Mouse (Mus musculus) embryo, embryonic 9.5 days (tissue): Measurements from ENCODE around the gene Slc34a3.
A peak's percentile ranks its signal among the peaks of the same experiment; 100 is the strongest.

Experiments
- DNase-seq: peaks from one replicate; pipeline ENCODE4 v3.0.0-alpha.2; 2017; ENCODE audit errors: extremely low spot score

Gene Slc34a3

DNA sequence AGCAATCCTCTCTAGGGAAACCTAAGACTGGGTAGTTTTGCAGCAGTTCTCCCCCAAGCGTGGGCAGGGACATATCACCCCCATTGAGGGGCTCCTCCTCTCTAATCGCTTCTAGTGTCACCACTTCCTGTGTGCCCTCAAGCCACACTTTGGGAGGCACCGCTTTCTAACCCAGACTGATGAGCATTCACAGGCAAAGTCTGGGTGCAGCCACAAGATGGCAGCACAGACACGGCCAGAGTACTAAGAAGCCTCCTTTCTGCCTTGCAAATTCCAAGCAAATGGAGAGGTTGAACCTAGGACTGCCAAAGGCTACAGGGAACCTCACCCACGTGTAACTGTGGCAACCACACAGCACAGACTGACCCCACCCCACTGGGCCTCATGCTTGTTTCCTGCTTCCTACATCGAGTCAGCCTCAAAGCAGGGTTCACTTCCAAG lies 40.8 kb downstream of the Slc34a3 start:
- peak; percentile 83 for DNase-seq

DNA sequence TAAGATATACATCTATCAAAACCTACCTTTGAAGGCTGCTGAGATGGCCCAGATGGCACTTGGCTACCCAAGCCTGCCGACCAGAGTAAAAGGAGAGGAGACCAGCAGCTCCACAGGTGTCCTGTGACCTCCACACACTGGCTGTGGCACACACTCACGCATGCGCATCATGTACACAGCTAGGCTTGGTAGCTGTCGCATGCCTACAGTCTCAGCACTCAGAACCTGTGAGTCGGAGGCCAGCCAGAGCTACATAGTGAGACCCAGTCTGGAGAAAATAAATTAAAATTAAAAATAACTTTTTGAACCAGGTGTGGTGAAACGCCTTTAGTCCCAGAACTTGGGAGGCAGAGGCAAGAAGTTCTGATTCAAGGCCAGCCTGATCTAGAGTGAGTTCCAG lies 46.3 kb downstream of the Slc34a3 start:
- DNase-seq = no peak

DNA sequence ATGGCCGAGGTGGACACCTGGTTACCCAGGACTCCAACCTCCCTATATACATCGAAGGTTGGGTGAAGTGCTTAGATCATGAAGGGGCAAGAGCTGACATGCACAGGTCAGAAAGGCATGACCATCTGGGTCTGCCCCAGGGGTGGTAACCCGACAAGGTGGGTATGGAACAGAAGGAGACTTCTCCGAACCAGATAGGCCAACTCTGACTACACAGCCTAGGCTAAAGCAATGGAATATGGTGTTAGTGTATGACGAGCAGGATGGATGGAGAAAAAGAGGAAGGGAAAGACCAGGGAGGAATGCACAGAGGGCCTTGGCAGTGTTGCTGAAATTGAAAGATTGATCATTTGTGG lies 47.6 kb downstream of the Slc34a3 start:
- no peak for DNase-seq

DNA sequence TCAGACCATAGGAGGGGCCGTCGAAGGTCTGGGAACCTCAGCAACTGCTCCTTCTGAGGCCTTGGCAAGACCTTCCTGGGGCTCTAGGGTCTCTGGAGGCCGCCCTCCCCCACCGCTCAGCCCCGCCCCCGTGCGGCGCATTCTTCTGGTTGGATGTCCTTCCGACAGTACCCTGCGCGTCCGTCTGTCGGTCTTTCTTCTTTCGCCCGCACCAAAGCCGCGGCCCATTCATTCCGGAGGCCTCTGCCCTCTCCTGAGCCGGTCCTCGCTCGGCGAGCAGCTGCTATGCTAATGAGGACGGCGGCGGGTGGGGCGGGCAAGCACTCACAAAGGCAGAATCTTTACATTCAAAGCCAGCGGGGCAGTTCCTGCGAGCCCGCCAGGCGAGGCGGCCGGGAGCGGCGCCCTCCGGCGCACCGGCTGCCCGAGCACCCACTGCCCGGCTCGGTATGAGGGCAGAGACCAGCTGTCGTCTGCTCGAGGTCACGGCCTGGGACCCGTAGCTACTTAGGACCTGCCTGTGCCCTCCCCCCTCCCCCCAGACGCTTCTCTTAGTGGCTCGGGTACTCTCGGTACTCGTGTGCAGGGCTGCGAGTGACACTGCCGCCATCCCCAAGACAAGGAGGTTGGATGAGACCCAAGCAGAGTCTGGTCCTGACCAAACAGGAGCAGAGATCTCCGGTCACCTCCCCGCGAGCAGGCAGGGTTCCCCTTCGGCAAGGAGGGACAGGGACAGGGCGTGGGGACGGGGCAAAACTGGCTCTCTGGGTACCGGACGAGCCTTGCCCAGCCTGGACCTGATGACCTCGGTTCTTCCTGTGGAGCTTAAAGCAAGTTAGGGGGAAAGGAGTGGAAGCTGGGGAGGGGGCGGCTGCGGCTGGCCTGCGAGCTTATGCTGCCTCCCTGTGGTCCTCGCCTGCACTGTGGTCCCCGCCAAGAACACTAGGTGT lies 48.3 kb downstream of the Slc34a3 start:
- DNase-seq = peak; percentile 91

DNA sequence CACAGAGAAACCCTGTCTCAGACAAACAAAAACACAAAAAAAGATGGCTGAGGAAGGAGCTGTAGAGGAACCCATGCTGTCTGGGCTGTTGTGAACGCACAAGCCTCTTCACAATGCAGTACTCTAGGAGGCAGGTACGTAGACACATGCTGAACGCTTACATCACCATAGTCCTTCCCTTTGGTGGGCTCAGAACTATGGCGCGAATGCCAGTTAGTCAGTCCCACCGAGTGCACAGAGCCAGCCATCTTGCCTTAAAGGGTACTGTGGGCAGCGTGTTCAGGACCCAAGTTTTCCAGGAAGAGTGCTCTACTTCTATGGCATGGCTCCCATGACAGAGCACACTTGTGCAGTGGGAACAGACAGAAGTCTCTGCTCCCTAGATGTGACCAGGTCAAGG lies 49.7 kb downstream of the Slc34a3 start:
- DNase-seq = no peak

DNA sequence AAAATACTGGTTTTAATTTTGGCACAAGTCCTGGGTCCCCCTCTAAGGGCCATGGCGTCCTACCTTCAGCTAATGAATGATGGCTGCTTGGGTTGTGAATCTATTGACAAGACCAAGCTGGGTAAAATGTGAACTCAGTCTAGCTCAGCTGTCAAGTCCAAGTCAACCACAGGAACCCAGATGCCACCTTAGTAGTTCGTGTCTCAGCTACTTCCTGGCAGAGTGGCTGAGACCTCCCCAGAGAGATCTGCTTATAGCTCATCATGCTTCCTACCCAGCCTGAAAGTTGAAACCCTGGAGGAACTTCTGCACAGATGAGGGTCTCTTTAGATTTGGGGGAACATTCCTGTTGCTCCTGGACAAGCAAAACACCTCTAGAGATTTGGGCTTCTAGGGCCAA lies 50.8 kb downstream of the Slc34a3 start:
- no peak for DNase-seq

DNA sequence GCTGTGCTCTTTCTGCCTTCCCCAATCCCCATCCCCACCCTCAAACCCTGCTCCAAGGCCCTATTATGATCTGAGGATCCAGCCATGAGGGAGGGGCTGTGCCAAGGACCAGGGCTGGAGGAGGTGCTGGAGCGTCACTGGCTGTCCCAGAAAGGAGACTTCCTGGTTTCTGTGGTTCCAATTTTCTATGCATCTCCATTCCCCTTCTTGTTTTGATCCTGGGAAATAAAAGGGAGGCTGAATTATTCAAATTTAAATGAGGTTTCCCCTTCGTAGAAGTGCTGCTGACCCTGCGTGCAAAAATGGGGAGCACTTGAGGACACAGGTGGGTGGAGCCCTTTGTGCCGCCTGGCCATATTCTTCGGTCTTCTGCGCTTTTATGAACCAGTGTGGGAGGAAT lies 51.5 kb downstream of the Slc34a3 start:
- no peak for DNase-seq

DNA sequence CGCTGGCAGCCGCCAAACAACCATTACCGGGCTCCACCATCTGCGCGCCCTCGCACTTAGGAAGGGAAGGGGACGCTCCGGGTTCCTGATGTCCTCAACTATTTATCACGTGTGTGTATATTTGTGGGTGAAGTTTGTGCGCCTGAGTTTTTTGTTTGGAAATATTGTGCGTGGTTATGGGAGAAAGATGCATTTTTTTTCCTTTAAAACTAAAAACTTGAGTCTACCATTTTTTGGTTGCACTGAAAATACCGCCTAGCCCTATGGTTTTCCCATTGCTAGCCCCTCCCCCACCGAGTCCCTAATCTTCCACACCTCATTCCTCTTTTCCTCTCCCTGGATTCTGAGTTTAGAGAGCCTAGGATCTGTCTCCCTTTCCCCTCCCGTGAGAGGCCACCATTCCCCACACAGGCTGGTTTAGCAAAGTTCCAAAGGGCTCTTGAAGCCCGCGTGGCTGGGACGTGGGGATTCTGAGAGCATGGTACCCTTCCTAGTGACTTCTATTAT lies 52.2 kb downstream of the Slc34a3 start:
- DNase-seq = no peak

DNA sequence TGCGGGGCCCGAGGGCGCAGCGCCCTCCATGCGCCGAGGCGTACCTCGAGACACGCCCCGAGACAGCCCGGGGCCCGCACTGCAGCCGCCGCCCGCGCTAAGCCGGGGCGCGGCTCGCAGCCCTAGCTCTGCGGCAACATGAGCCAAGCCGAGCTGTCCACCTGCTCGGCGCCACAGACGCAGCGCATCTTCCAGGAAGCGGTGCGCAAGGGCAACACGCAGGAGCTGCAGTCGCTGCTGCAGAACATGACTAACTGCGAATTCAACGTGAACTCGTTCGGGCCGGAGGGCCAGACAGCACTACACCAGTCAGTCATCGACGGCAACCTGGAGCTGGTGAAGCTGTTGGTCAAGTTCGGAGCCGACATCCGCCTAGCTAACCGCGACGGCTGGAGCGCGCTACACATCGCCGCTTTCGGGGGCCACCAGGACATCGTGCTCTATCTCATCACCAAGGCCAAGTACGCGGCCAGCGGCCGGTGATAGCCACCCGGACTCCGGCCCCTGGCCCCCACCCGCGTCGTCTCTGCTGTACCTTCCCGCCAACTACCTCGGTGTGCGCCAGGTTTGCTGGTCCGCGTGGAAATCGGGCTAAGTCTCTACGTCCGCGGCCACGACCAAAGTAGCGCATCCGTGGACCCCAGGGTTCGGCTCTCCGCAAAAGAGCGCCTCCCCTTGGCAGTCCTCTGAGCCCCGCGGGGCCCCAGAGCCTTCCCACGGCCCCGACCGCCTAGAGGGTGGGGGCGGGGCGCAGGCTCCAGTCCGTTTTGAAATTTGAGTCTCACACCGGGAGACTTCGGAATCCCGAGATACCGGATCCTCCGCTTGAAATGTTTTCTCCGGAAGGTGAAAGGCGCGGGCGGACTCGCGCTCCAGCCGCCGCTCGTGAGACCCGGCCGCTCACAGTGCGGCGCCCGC lies 52.9 kb downstream of the Slc34a3 start:
- peak; percentile 71 for DNase-seq

DNA sequence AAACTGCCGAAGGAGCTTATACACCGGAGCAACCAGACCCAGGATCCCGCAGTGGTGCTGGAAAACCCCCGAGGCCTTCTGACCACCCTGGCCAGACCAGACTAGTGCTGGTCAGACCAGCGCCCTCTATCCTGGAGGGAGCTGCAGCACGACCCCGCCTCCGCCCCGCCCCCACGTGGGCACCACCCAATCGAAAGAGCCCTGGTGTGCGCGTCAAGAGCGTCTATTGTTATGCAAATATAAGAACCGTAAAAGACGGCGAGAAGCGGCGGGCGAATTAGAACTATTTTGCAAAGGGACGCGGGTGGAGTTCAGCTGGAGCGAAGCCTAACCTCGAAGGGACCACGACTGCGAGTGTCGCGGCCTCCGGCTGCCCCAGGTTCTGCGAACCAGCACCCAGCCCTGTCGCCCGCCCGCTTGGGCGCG lies 53.7 kb downstream of the Slc34a3 start, which contains the start of gene Nrarp:
Gene Nrarp (plus strand): TSS at position 281 of the 426 bp plus-strand sequence.
- DNase-seq = peak; percentile 96

DNA sequence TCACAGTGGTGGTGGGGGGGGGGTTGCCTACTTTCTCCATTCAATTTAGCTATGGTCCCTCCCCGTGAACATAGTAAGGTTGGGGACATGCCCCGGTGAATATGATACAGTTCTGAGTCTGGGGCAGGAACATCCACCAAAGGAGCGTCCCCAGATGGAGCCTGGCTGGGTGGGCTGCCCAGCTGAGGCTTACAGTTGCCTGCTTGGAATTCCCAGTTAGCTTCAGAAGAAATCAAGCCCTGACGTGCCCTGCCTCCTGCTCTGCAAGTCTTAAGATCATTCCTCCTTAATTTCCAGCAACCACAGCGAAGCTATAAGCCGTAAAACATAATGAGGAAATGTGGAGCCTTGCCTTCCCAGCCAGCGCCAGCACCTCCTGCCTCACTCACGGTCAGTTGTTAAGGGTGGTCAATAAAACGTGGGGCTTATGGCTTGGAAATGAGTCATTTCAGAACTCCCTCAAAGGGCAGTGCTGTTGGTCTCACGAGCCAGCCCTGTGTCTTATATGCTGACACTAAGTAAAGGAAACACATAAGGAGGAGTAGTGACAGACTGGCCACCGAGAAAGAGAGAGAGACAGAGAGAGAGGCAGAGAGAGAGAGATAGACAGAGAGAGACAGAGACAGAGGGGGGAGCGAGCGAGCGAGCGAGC lies 54.5 kb downstream of the Slc34a3 start:
- no peak for DNase-seq
